Mouse (Mus musculus) intestine, embryonic 14.5 days (tissue): ENCODE results near the gene Olfr231. TPM values are rescaled to one million over a fixed set of nuclear protein-coding genes. Genes with fewer than 3 reads are reported as not detected.

ENCODE experiments used
- ATAC-seq: fragments of 200-750 bp; cut with Nextera tagmentation; replicated peaks from 2 replicates; pipeline ENCODE4 v1.8.0; 2017; ENCODE audit warnings: low read depth, moderate number of reproducible peaks, moderate TSS enrichment, moderate library complexity; ENCODE audit not compliant: low FRiP score, low TSS enrichment
- DNase-seq: peaks from one replicate; pipeline ENCODE4 v3.0.0-alpha.2; 2018; ENCODE audit warnings: low spot score
- H3K27ac ChIP-seq: fragments of 300-500 bp; sonication (generic); 2 replicates; pipeline ENCODE4 v1.5.1; 2014; ENCODE audit warnings: low read depth, mild to moderate bottlenecking, control low read depth
- H3K27me3 ChIP-seq: fragments of 300-500 bp; sonication (generic); replicated peaks from 2 replicates; pipeline ENCODE4 v1.6.1; 2014; ENCODE audit warnings: low read length, control low read depth; ENCODE audit not compliant: control insufficient read depth, insufficient read depth
- H3K36me3 ChIP-seq: fragments of 300-500 bp; sonication (generic); 2 replicates; pipeline ENCODE4 v1.6.1; 2014; ENCODE audit warnings: low read length, control low read depth; ENCODE audit not compliant: control insufficient read depth, insufficient read depth
- H3K4me1 ChIP-seq: fragments of 300-500 bp; sonication (generic); replicated peaks from 2 replicates; pipeline ENCODE4 v1.6.1; 2014; ENCODE audit warnings: low read length, control low read depth, mixed read lengths; ENCODE audit not compliant: control insufficient read depth, insufficient read depth
- H3K4me2 ChIP-seq: fragments of 300-500 bp; sonication (generic); 2 replicates; pipeline ENCODE4 v1.6.1; 2014; ENCODE audit warnings: low read length
- H3K4me3 ChIP-seq: fragments of 300-500 bp; sonication (generic); 2 replicates; pipeline ENCODE4 v1.5.1; 2014; ENCODE audit warnings: low read depth, low read length, control low read depth, mixed read lengths
- H3K9ac ChIP-seq: fragments of 300-500 bp; sonication (generic); 2 replicates; pipeline ENCODE4 v1.6.1; 2014; ENCODE audit warnings: mild to moderate bottlenecking, low read length
- H3K9me3 ChIP-seq: fragments of 300-500 bp; sonication (generic); 2 replicates; pipeline ENCODE4 v1.6.1; 2016; ENCODE audit warnings: low read length, control low read depth; ENCODE audit not compliant: control insufficient read depth
- WGBS: fragments of 180-500 bp; shearing (Covaris S2); extraction: QIAGEN DNeasy Blood & Tissue Kit; methylation state at CpG from one replicate; pipeline ENCODE4 v1.1.7; 2014; 5-methylcytosine and 5-hydroxymethylcytosine counted together
- polyA plus RNA-seq: library from polyadenylated mRNA; unstranded; fragments of >200 nt; fragmentation: Nextera tagmentation; extraction: Ambion mirVana; gene quantifications from 2 replicates; pipeline ENCODE4 v1.2.1, GENCODE M21; 2014

The Olfr231 gene
- polyA plus RNA-seq, 1 experiment from 2014 or later = not detected

DNA sequence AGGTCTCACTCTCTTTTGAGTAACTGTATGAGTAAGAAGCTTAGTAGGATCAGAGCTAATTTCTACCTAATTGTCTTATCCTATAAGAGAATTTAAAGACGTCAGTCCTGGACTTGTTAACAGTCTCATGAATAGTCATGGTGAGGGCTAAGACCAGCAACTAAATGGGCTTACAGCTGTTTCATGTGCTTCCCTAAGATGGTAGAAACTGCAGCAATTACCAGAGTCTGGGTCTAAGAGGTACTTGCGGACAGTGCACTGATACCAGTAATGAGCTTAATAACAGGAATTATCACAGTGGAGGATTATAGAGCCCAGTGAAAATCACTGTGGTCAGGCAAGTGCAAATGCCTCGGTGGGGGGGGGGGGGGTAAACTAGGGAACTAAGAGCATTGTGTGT is 11.0 kb upstream of the Olfr231 start:
- Histone ChIP-seq H3K36me3 (no peaks in the 10 kb centered on the region), H3K4me3 (no peak overlapping the region), H3K9ac (no peak overlapping the region), H3K4me1 (no peaks in the 10 kb centered on the region), H3K27me3 (no peaks in the 10 kb centered on the region), H3K27ac (no peak overlapping the region), H3K9me3 (no peaks in the 10 kb centered on the region), H3K4me2 (no peak overlapping the region)
- WGBS = 83% methylated on average over 3 of the region's 3 CpGs
- ATAC-seq (no peak), DNase-seq (no peak)

DNA sequence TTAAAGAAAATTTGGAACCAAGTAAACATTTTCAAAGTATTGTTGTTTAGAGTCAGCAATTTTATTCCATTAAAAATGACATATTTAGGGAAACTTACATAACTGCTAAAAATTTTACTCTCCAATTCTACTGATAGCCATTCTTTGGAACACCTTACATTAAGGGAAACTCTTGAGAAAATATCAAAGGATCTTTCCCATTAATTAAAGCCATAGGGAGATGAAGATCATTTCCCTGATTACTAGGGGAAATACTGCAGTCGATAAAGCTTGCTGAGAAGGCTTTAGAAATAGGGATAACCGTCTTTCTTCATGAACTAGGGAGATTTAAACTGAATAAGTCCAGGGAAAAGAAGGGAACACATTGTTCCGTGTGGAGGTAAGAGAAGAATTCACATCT is 10.3 kb upstream of the Olfr231 start, which contains the start of gene Olfr424:
Gene Olfr424, plus strand, starts transcription at position 301 of the 400 bp plus-strand sequence.
- H3K9ac ChIP-seq = no peak within 1 kb of the TSS
- no peaks in the 10 kb centered on the region for H3K36me3 ChIP-seq
- H3K27ac ChIP-seq = no peak within 1 kb of the TSS
- no peak for DNase-seq
- no peaks in the 10 kb centered on the region for H3K9me3 ChIP-seq
- no peak within 1 kb of the TSS for H3K4me2 ChIP-seq
- no peaks in the 10 kb centered on the region for H3K4me1 ChIP-seq
- no peak for ATAC-seq
- no peak within 1 kb of the TSS for H3K4me3 ChIP-seq
- no peaks in the 10 kb centered on the region for H3K27me3 ChIP-seq
- WGBS = 89% methylated on average over 3 of the region's 3 CpGs

DNA sequence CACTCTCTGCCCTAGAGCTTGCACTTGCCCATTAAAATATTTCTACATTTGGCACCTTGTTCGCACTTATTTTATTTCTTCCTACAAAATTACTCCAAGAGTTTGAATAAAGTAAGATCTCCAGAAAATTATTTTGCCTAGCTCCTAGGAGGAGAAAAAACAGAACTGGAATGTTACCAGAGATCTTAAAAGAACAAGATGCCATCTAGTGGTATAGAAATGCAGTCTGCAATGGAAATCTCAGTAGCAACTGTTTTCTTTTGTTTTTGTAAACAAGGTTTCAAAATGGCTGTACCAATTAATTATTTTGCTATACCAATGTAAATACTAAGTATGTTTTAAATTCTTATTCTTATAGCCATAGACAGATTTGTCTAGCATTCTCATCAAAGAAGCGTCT is 17.2 kb downstream of the Olfr231 start:
- no peak overlapping the region for H3K9ac ChIP-seq
- DNase-seq = no peak
- no peak overlapping the region for H3K4me2 ChIP-seq
- H3K4me1 ChIP-seq = no peaks in the 10 kb centered on the region
- 60% methylated on average over 2 of the region's 2 CpGs for WGBS
- no peaks in the 10 kb centered on the region for H3K27me3 ChIP-seq
- H3K27ac ChIP-seq = no peak overlapping the region
- no peaks in the 10 kb centered on the region for H3K36me3 ChIP-seq
- no peaks in the 10 kb centered on the region for H3K9me3 ChIP-seq
- no peak overlapping the region for H3K4me3 ChIP-seq
- no peak for ATAC-seq

- H3K9ac ChIP-seq = no peak within 1 kb of the TSS
- ATAC-seq = no peak
- DNase-seq = no peak
- H3K4me3 ChIP-seq = no peak within 1 kb of the TSS
- no peaks in the 10 kb centered on the region for H3K9me3 ChIP-seq
- H3K27me3 ChIP-seq = no peaks in the 10 kb centered on the region
- H3K36me3 ChIP-seq = no peaks in the 10 kb centered on the region
- 88% methylated on average over 1 of the region's 1 CpGs for WGBS
- H3K4me1 ChIP-seq = no peaks in the 10 kb centered on the region
- H3K27ac ChIP-seq = no peak within 1 kb of the TSS
- no peak within 1 kb of the TSS for H3K4me2 ChIP-seq
These were observed 24.4 kb downstream of the Olfr231 start, which contains the start of gene Olfr427 for GRCm38 (mm10) chr1:174096591-174096990. Olfr427 (plus strand) TSS chr1:174096891.

GRCm38 (mm10) chr1:174084031-174084430 is 36.9 kb downstream of the Olfr231 start, which contains the start of gene Olfr429:
Olfr429 (plus strand) TSS chr1:174084331.
- no peak within 1 kb of the TSS for H3K4me3 ChIP-seq
- no peak within 1 kb of the TSS for H3K9ac ChIP-seq
- H3K4me1 ChIP-seq = no peaks in the 10 kb centered on the region
- ATAC-seq = no peak
- no peaks in the 10 kb centered on the region for H3K36me3 ChIP-seq
- H3K4me2 ChIP-seq = no peak within 1 kb of the TSS
- H3K9me3 ChIP-seq = no peaks in the 10 kb centered on the region
- H3K27me3 ChIP-seq = no peaks in the 10 kb centered on the region
- 86% methylated on average over 2 of the region's 2 CpGs for WGBS
- no peak for DNase-seq
- no peak within 1 kb of the TSS for H3K27ac ChIP-seq

- WGBS = 90% methylated on average over 3 of the region's 3 CpGs
These were observed 54.7 kb downstream of the Olfr231 start, which contains the start of gene Olfr430 for GRCm38 (mm10) chr1:174066305-174066704. Olfr430 (plus strand) TSS chr1:174066605.

More at GRCm38 (mm10) chr1:174066305-174066704, 54.7 kb downstream of the Olfr231 start, which contains the start of gene Olfr430:
- Histone ChIP-seq H3K27me3 (no peaks in the 10 kb centered on the region), H3K4me2 (no peak within 1 kb of the TSS), H3K27ac (no peak within 1 kb of the TSS), H3K4me1 (no peaks in the 10 kb centered on the region), H3K36me3 (no peaks in the 10 kb centered on the region), H3K9me3 (no peaks in the 10 kb centered on the region), H3K9ac (no peak within 1 kb of the TSS), H3K4me3 (no peak within 1 kb of the TSS)
- no peak for DNase-seq
- no peak for ATAC-seq

Other genes with a start within 250 kb of the Olfr231 start
- 0.64 and 0.83 TPM in 2 replicates for gene Ifi211, start 208.1 kb downstream of the Olfr231 start, polyA plus RNA-seq
- 2.0 and 3.0 TPM in 2 replicates for gene Mndal, start 178.7 kb downstream of the Olfr231 start, polyA plus RNA-seq
- 1.3 and 1.5 TPM in 2 replicates for gene Ifi203, start 178.5 kb downstream of the Olfr231 start, polyA plus RNA-seq
- gene Ifi202b, start 138.4 kb downstream of the Olfr231 start, polyA plus RNA-seq = not detected in 2 replicates
- 0.69 and 0.88 TPM in 2 replicates for gene Ifi205, start 89.4 kb downstream of the Olfr231 start, polyA plus RNA-seq
- 0.07 and 0.08 TPM in 2 replicates for gene Olfr433, start 80.5 kb downstream of the Olfr231 start, polyA plus RNA-seq
- not detected in 2 replicates for gene Olfr432, start 72.0 kb downstream of the Olfr231 start, polyA plus RNA-seq
- not detected in 2 replicates for gene Olfr430, start 54.6 kb downstream of the Olfr231 start, polyA plus RNA-seq
- not detected in 2 replicates for gene Olfr429, start 36.8 kb downstream of the Olfr231 start, polyA plus RNA-seq
- gene Olfr427, start 24.3 kb downstream of the Olfr231 start, polyA plus RNA-seq = not detected in 2 replicates
- not detected in 2 replicates for gene Olfr424, start 10.4 kb upstream of the Olfr231 start, polyA plus RNA-seq
- gene Olfr420, start 34.5 kb upstream of the Olfr231 start, polyA plus RNA-seq = not detected in 2 replicates
- 0.68 and 0.79 TPM in 2 replicates for gene Spta1, start 51.6 kb upstream of the Olfr231 start, polyA plus RNA-seq
- not detected in 2 replicates for gene Olfr419, start 130.9 kb upstream of the Olfr231 start, polyA plus RNA-seq
- 0.23 TPM in 1 of 2 replicates, not detected in the other for gene Mptx1, start 209.4 kb upstream of the Olfr231 start, polyA plus RNA-seq
- not detected in 2 replicates for gene Olfr417, start 244.0 kb upstream of the Olfr231 start, polyA plus RNA-seq